Mouse (Mus musculus): Measurements from ENCODE around the gene Lck. TPM values are rescaled to one million over a fixed set of nuclear protein-coding genes. Genes with fewer than 3 reads are reported as not detected.

The Lck gene
- 1,000 to 10,000 TPM; 1,549 to 2,173 TPM for polyA plus RNA-seq (2017; shearing (Covaris generic))

GRCm38 (mm10) chr4:129573430-129573829 is at the start of gene Lck:
Lck (minus strand) TSS chr4:129573641.
- ATAC-seq = peak; percentile 60

- ATAC-seq = no peak
These were observed 49.5 kb upstream of the Lck start for GRCm38 (mm10) chr4:129622803-129623535.

GRCm38 (mm10) chr4:129622120-129622802 is 48.8 kb upstream of the Lck start:
- no peak for ATAC-seq

- ATAC-seq = no peak
These were observed 47.9 kb upstream of the Lck start for GRCm38 (mm10) chr4:129621283-129621841.

- ATAC-seq = no peak
These were observed 47.2 kb upstream of the Lck start for GRCm38 (mm10) chr4:129620419-129621282.

GRCm38 (mm10) chr4:129618786-129619691 is 45.6 kb upstream of the Lck start, which contains the start of gene Iqcc:
Iqcc (minus strand) TSS chr4:129619099.
- peak; percentile 89 for ATAC-seq

- ATAC-seq = no peak
These were observed 44.6 kb upstream of the Lck start for GRCm38 (mm10) chr4:129618031-129618430.

GRCm38 (mm10) chr4:129617121-129617641 is 43.7 kb upstream of the Lck start:
- ATAC-seq = no peak

GRCm38 (mm10) chr4:129616631-129617030 is 43.2 kb upstream of the Lck start:
- ATAC-seq = no peak

- ATAC-seq = no peak
These were observed 42.4 kb upstream of the Lck start for GRCm38 (mm10) chr4:129615801-129616290.

GRCm38 (mm10) chr4:129614093-129614492 is 40.7 kb upstream of the Lck start, which contains the start of gene Dcdc2b:
Dcdc2b (minus strand) TSS chr4:129614257.
- ATAC-seq = no peak

GRCm38 (mm10) chr4:129610472-129610871 is 37.0 kb upstream of the Lck start:
- ATAC-seq = no peak

- ATAC-seq = peak; percentile 48
These were observed 36.6 kb upstream of the Lck start for GRCm38 (mm10) chr4:129610026-129610425.

GRCm38 (mm10) chr4:129609139-129609631 is 35.7 kb upstream of the Lck start:
- no peak for ATAC-seq

GRCm38 (mm10) chr4:129608426-129609025 is 35.1 kb upstream of the Lck start:
- ATAC-seq = peak; percentile 93

GRCm38 (mm10) chr4:129600233-129601158 is 27.1 kb upstream of the Lck start, which contains the start of the genes Eif3i and Tmem234:
Eif3i (minus strand) TSS chr4:129600648.
Tmem234 (plus strand) TSS chr4:129600668.
- peak; percentile 100 for ATAC-seq

- ATAC-seq = no peak
These were observed 15.4 kb upstream of the Lck start for GRCm38 (mm10) chr4:129588865-129589264.

- ATAC-seq = no peak
These were observed 13.5 kb upstream of the Lck start for GRCm38 (mm10) chr4:129586943-129587342.

- ATAC-seq = no peak
These were observed 12.3 kb upstream of the Lck start for GRCm38 (mm10) chr4:129585773-129586172.
